Mouse (Mus musculus) thymus, adult 2 months (tissue): ENCODE measurements around the gene Foxa1. TPM values are rescaled to one million over a fixed set of nuclear protein-coding genes. Genes with fewer than 3 reads are reported as not detected.

Experiments
- DNase-seq: peaks from one replicate; pipeline ENCODE4 v3.0.0; 2021
- H3K27ac ChIP-seq: fragments of 200-500 bp; 2 replicates; pipeline ENCODE4 v1.5.1; 2012; ENCODE audit warnings: low read length, control low read depth; ENCODE audit not compliant: control insufficient read depth, insufficient read depth
- H3K27me3 ChIP-seq: fragments of 200-500 bp; 2 replicates; pipeline ENCODE4 v1.6.1; 2012; ENCODE audit warnings: mild to moderate bottlenecking, low read length, moderate library complexity, mixed read lengths; ENCODE audit not compliant: control insufficient read depth, insufficient read depth
- H3K36me3 ChIP-seq: fragments of 200-500 bp; 2 replicates; pipeline ENCODE4 v1.6.1; 2012; ENCODE audit warnings: mild to moderate bottlenecking, low read length, moderate library complexity; ENCODE audit not compliant: control insufficient read depth, insufficient read depth
- H3K4me1 ChIP-seq: fragments of 200-500 bp; replicated peaks from 2 replicates; pipeline ENCODE4 v1.6.1; 2012; ENCODE audit warnings: low read length; ENCODE audit not compliant: control insufficient read depth, insufficient read depth
- H3K4me3 ChIP-seq: fragments of 200-500 bp; 2 replicates; pipeline ENCODE4 v1.5.1; 2012; ENCODE audit warnings: mild to moderate bottlenecking, low read length, control low read depth, moderate library complexity; ENCODE audit not compliant: control insufficient read depth, insufficient read depth
- CTCF ChIP-seq: fragments of 200-500 bp; IDR thresholded peaks from 2 replicates; pipeline ENCODE4 v1.5.1; 2012; ENCODE audit warnings: mild to moderate bottlenecking, control low read depth, low read length, moderate library complexity, borderline replicate concordance; ENCODE audit not compliant: control insufficient read depth, poor library complexity, insufficient read depth; ENCODE audit errors: extremely low read depth
- POLR2A ChIP-seq: fragments of 200-500 bp; IDR thresholded peaks from 2 replicates; pipeline ENCODE4 v1.6.1; 2012; ENCODE audit warnings: mild to moderate bottlenecking, low read length, control low read depth, moderate library complexity; ENCODE audit not compliant: control insufficient read depth, poor library complexity, insufficient read depth; ENCODE audit errors: extremely low read depth
- WGBS: fragments of 180-500 bp; shearing (Covaris S2); methylation state at CpG from one replicate; pipeline ENCODE4 v1.1.7; 2018; 5-methylcytosine and 5-hydroxymethylcytosine counted together
- polyA plus RNA-seq: library from polyadenylated mRNA; depleted of rRNA; stranded (reverse); fragments of >200 nt; gene quantifications from 2 replicates; pipeline ENCODE4 v1.2.3, GENCODE M21; 2012

The Foxa1 gene
- polyA plus RNA-seq, 1 experiment: 1.5 TPM

GRCm38 (mm10) chr12:57550881-57551280, 4.2 kb upstream of the Foxa1 start:
- DNase-seq: no peak
- Histone ChIP-seq H3K27me3 (peaks cover 17% of the 10 kb centered on the region), H3K4me3 (no peak overlapping the region), H3K36me3 (no peaks in the 10 kb centered on the region), H3K27ac (no peak overlapping the region), H3K4me1 (peaks cover under 1% of the 10 kb centered on the region; the same call in 1 of the 2 replicates)
- WGBS: 15% methylated on average over 8 of the region's 8 CpGs
- TF ChIP-seq CTCF (no peak), POLR2A (no peak)

GRCm38 (mm10) chr12:57550181-57550808, 3.6 kb upstream of the Foxa1 start:
- 6% methylated on average over 31 of the region's 31 CpGs for WGBS
- no peak for DNase-seq
- no peak overlapping the region for H3K4me3 ChIP-seq
- TF ChIP-seq CTCF (no peak), POLR2A (no peak)
- peaks cover 17% of the 10 kb centered on the region for H3K27me3 ChIP-seq
- H3K4me1 ChIP-seq: peaks cover 5% of the 10 kb centered on the region
- no peaks in the 10 kb centered on the region for H3K36me3 ChIP-seq
- no peak overlapping the region for H3K27ac ChIP-seq

- no peak for DNase-seq
- WGBS: 12% methylated on average over 15 of the region's 15 CpGs
- H3K27me3 ChIP-seq: peaks cover 20% of the 10 kb centered on the region
Measured at GRCm38 (mm10) chr12:57549667-57550160, 3.0 kb upstream of the Foxa1 start.

GRCm38 (mm10) chr12:57548981-57549666, 2.4 kb upstream of the Foxa1 start:
- Histone ChIP-seq H3K4me3 (no peak overlapping the region), H3K4me1 (peaks cover 5% of the 10 kb centered on the region), H3K27ac (no peak overlapping the region), H3K36me3 (no peaks in the 10 kb centered on the region), H3K27me3 (peaks cover 20% of the 10 kb centered on the region)
- 12% methylated on average over 25 of the region's 25 CpGs for WGBS
- TF ChIP-seq CTCF: no peak
- TF ChIP-seq POLR2A: no peak
- no peak for DNase-seq

More at GRCm38 (mm10) chr12:57549667-57550160, 3.0 kb upstream of the Foxa1 start:
- no peak overlapping the region for H3K4me3 ChIP-seq
- no peak overlapping the region for H3K27ac ChIP-seq
- H3K36me3 ChIP-seq: no peaks in the 10 kb centered on the region
- no peak for TF ChIP-seq CTCF
- TF ChIP-seq POLR2A: no peak
- peaks cover 5% of the 10 kb centered on the region for H3K4me1 ChIP-seq

GRCm38 (mm10) chr12:57548352-57548980, 1.8 kb upstream of the Foxa1 start:
- 2% methylated on average over 20 of the region's 20 CpGs for WGBS
- Histone ChIP-seq H3K4me3 (no peak overlapping the region), H3K27ac (no peak overlapping the region), H3K36me3 (no peaks in the 10 kb centered on the region), H3K4me1 (peaks cover 5% of the 10 kb centered on the region), H3K27me3 (peaks cover 20% of the 10 kb centered on the region)
- no peak for TF ChIP-seq CTCF
- TF ChIP-seq POLR2A: no peak
- DNase-seq: no peak

GRCm38 (mm10) chr12:57547890-57548289, 1.2 kb upstream of the Foxa1 start:
- no peak overlapping the region for H3K27ac ChIP-seq
- H3K27me3 ChIP-seq: peaks cover 22% of the 10 kb centered on the region
- WGBS: 11% methylated on average over 9 of the region's 9 CpGs
- H3K4me1 ChIP-seq: peaks cover 5% of the 10 kb centered on the region
- no peaks in the 10 kb centered on the region for H3K36me3 ChIP-seq
- no peak for TF ChIP-seq CTCF
- TF ChIP-seq POLR2A: no peak
- DNase-seq: no peak
- no peak overlapping the region for H3K4me3 ChIP-seq
